Mouse (Mus musculus): ENCODE data around the gene Emp1. TPM values are rescaled to one million over a fixed set of nuclear protein-coding genes. Genes with fewer than 3 reads are reported as not detected.
A peak's percentile ranks its signal among the peaks of the same experiment; 100 is the strongest.

Emp1 gene
- total and polyA plus RNA-seq, 3 experiments: not detected

DNA sequence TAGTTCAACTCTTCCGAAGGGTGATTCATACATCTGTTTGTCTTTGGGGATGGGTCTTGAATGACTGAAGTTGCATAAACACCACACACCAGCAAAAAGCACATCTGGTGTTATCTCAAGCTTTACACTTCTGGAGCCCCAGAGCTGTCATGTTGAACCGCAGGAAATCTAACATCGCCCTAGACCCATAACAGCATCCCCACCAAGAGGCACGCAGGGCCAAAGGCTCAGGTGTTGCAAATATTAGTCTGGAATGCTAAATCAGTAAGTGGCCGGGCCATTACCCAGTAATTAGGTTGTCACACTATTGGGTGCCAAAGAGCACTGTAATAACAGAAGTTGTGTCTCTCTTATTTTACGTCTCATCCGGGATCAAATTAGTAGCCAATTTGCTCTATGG is 13.9 kb downstream of the Emp1 start:
- Histone ChIP-seq H3K36me3 (ENCODE audit: control insufficient read depth in 1 of 2, insufficient read depth in 2 of 2, low read length in 2 of 2) (no peaks in the 10 kb centered on the region), H3K27me3 (ENCODE audit: control insufficient read depth in 1 of 2, insufficient read depth in 2 of 2, low read length in 2 of 2) (no peaks in the 10 kb centered on the region)
- no peak for TF ChIP-seq POLR2AphosphoS2 (IDR thresholded peaks at IDR 0.05; ENCODE audit: low read length)
- TF ChIP-seq SMC3 (IDR thresholded peaks at IDR 0.05; ENCODE audit: low read depth, low read length): no peak
- TF ChIP-seq GATA1 (IDR thresholded peaks at IDR 0.05; ENCODE audit: low read depth, low read length): no peak
- TF ChIP-seq TAL1 (IDR thresholded peaks at IDR 0.05; ENCODE audit: low read length): no peak
- no peak for TF ChIP-seq MXI1 (IDR thresholded peaks at IDR 0.05; ENCODE audit: low read depth, low read length)
- no peak for TF ChIP-seq POLR2AphosphoS5 (IDR thresholded peaks at IDR 0.05; ENCODE audit: borderline replicate concordance, low read depth, low read length)
- no peak for TF ChIP-seq MYC (IDR thresholded peaks at IDR 0.05; ENCODE audit: low read depth, low read length)
- TF ChIP-seq ZNF384 (IDR thresholded peaks at IDR 0.05; ENCODE audit: low read depth, low read length): no peak
- TF ChIP-seq SIN3A (IDR thresholded peaks at IDR 0.05; ENCODE audit: low read length): no peak
- TF ChIP-seq TBP (IDR thresholded peaks at IDR 0.05; ENCODE audit: low read depth, low read length): no peak
- TF ChIP-seq RCOR1 (IDR thresholded peaks at IDR 0.05; ENCODE audit: low read depth, low read length): no peak
- TF ChIP-seq NRF1 (IDR thresholded peaks at IDR 0.05; ENCODE audit: insufficient read depth, low read depth, low read length, poor library complexity, severe bottlenecking): no peak
- TF ChIP-seq TCF12 (IDR thresholded peaks at IDR 0.05; ENCODE audit: low read depth, low read length): no peak
- no peak for TF ChIP-seq CHD1 (IDR thresholded peaks at IDR 0.05; ENCODE audit: low read depth, low read length)
- no peak for TF ChIP-seq MYB (IDR thresholded peaks at IDR 0.05; ENCODE audit: low read depth, low read length)
- TF ChIP-seq ELF1 (IDR thresholded peaks at IDR 0.05; ENCODE audit: low read depth, low read length): no peak
- TF ChIP-seq CTCF (IDR thresholded peaks at IDR 0.05 in 2 of 3, conservative IDR thresholded peaks at IDR 0.05 in 1 of 3; ENCODE audit: control insufficient read depth in 1 of 3, insufficient read depth in 1 of 3, low read depth in 2 of 3, low read length in 3 of 3, poor library complexity in 1 of 3, severe bottlenecking in 1 of 3): no peak
- no peak for TF ChIP-seq CHD2 (IDR thresholded peaks at IDR 0.05; ENCODE audit: low read length)
- TF ChIP-seq E2F4 (IDR thresholded peaks at IDR 0.05; ENCODE audit: borderline replicate concordance, low read depth, low read length): no peak

GRCm38 (mm10) chr6:135377583-135378319 is 15.4 kb downstream of the Emp1 start:
- H3K27ac ChIP-seq (ENCODE audit: control insufficient read depth, low read depth, low read length): no peak overlapping the region
- peak; percentile 54 for DNase-seq (ENCODE audit: low read depth, low spot score)
- H3K79me2 ChIP-seq (ENCODE audit: control insufficient read depth, insufficient read depth, low read length, poor library complexity): no peaks in the 10 kb centered on the region
- no peak overlapping the region for H3K9ac ChIP-seq (ENCODE audit: control insufficient read depth, low read depth, low read length, poor library complexity, severe bottlenecking)
- H3K9me3 ChIP-seq (replicated peaks; ENCODE audit: insufficient read depth, low read length): no peaks in the 10 kb centered on the region
- H3K27me3 ChIP-seq (ENCODE audit: control insufficient read depth in 1 of 2, insufficient read depth in 2 of 2, low read length in 2 of 2): no peaks in the 10 kb centered on the region
- TF ChIP-seq ZNF384 (IDR thresholded peaks at IDR 0.05; ENCODE audit: low read depth, low read length) (no peak), RAD21 (IDR thresholded peaks at IDR 0.05; ENCODE audit: low read depth, low read length) (peak; percentile 70), HCFC1 (IDR thresholded peaks at IDR 0.05; ENCODE audit: low read depth, low read length) (no peak), CTCF (IDR thresholded peaks at IDR 0.05 in 2 of 3, conservative IDR thresholded peaks at IDR 0.05 in 1 of 3; ENCODE audit: control insufficient read depth in 1 of 3, insufficient read depth in 1 of 3, low read depth in 2 of 3, low read length in 3 of 3, poor library complexity in 1 of 3, severe bottlenecking in 1 of 3) (peak; percentile 49 to 64 (median 53)), GATA1 (IDR thresholded peaks at IDR 0.05; ENCODE audit: low read depth, low read length) (0 out of 2 replicates have a peak, but pooled peaks have one; percentile 27), SMC3 (IDR thresholded peaks at IDR 0.05; ENCODE audit: low read depth, low read length) (peak; percentile 70), ZC3H11A (IDR thresholded peaks at IDR 0.05; ENCODE audit: low read depth, low read length) (peak; percentile 55)
- no peaks in the 10 kb centered on the region for H3K4me1 ChIP-seq (ENCODE audit: control insufficient read depth in 1 of 2, insufficient read depth in 2 of 2, low read length in 2 of 2)
- H3K4me3 ChIP-seq (ENCODE audit: control insufficient read depth in 1 of 2, insufficient read depth in 1 of 2, low read depth in 2 of 2, low read length in 2 of 2): peak overlapping the region in 1 of 2 experiments; percentile 21; a peak in 1 of 4 replicates
- H3K36me3 ChIP-seq (ENCODE audit: control insufficient read depth in 1 of 2, insufficient read depth in 2 of 2, low read length in 2 of 2): no peaks in the 10 kb centered on the region

More for the DNA sequence above, 13.9 kb downstream of the Emp1 start:
- Histone ChIP-seq H3K9me3 (replicated peaks; ENCODE audit: insufficient read depth, low read length) (no peaks in the 10 kb centered on the region), H3K79me2 (ENCODE audit: control insufficient read depth, insufficient read depth, low read length, poor library complexity) (no peaks in the 10 kb centered on the region), H3K4me1 (ENCODE audit: control insufficient read depth in 1 of 2, insufficient read depth in 2 of 2, low read length in 2 of 2) (no peaks in the 10 kb centered on the region), H3K4me3 (ENCODE audit: control insufficient read depth in 1 of 2, insufficient read depth in 1 of 2, low read depth in 2 of 2, low read length in 2 of 2) (no peak overlapping the region), H3K9ac (ENCODE audit: control insufficient read depth, low read depth, low read length, poor library complexity, severe bottlenecking) (no peak overlapping the region), H3K27ac (ENCODE audit: control insufficient read depth, low read depth, low read length) (no peak overlapping the region)
- no peak for DNase-seq (ENCODE audit: low read depth, low spot score)

Data from MEL (cell line).